Mouse (Mus musculus) embryonic facial prominence, embryonic 12.5 days (tissue): Measurements from ENCODE around the gene Slc24a4. TPM values are rescaled to one million over a fixed set of nuclear protein-coding genes. Genes with fewer than 3 reads are reported as not detected.
"Not testable (repeated sequence)": the region's sequence is repeated elsewhere in the genome, so short reads cannot be mapped to it uniquely, and the experiment has no call there.

Experiments used
- ATAC-seq: fragments of 200-750 bp; cut with Nextera tagmentation; 2 replicates; pipeline ENCODE4 v1.8.0; 2017; ENCODE audit not compliant: insufficient number of reproducible peaks, insufficient read depth, low FRiP score, low TSS enrichment
- H3K27ac ChIP-seq: fragments of 300-500 bp; sonication (generic); 2 replicates; pipeline ENCODE4 v1.5.1; 2016; ENCODE audit warnings: mild to moderate bottlenecking
- H3K27me3 ChIP-seq: fragments of 300-500 bp; sonication (generic); 2 replicates; pipeline ENCODE4 v1.6.1; 2016; ENCODE audit warnings: mild to moderate bottlenecking, moderate library complexity
- H3K36me3 ChIP-seq: fragments of 300-500 bp; sonication (generic); 2 replicates; pipeline ENCODE4 v1.6.1; 2016; ENCODE audit warnings: mild to moderate bottlenecking
- H3K4me1 ChIP-seq: fragments of 300-500 bp; sonication (generic); 2 replicates; pipeline ENCODE4 v1.6.1; 2016
- H3K4me2 ChIP-seq: fragments of 300-500 bp; sonication (generic); replicated peaks from 2 replicates; pipeline ENCODE4 v1.6.1; 2016; ENCODE audit warnings: mild to moderate bottlenecking, moderate library complexity
- H3K4me3 ChIP-seq: fragments of 300-500 bp; sonication (generic); 2 replicates; pipeline ENCODE4 v1.5.1; 2016; ENCODE audit warnings: mild to moderate bottlenecking
- H3K9ac ChIP-seq: fragments of 300-500 bp; sonication (generic); 2 replicates; pipeline ENCODE4 v1.6.1; 2016; ENCODE audit warnings: mild to moderate bottlenecking, moderate library complexity
- H3K9me3 ChIP-seq: fragments of 300-500 bp; sonication (generic); 2 replicates; pipeline ENCODE4 v1.6.1; 2016; ENCODE audit warnings: mild to moderate bottlenecking, moderate library complexity
- WGBS: fragments of 180-500 bp; shearing (Covaris S2); methylation state at CpG from one replicate; pipeline ENCODE4 v1.1.7; 2016; 5-methylcytosine and 5-hydroxymethylcytosine counted together
- polyA plus RNA-seq: library from polyadenylated mRNA; unstranded; fragments of >200 nt; fragmentation: Nextera tagmentation; extraction: Ambion mirVana; gene quantifications from 2 replicates; pipeline ENCODE4 v1.2.1, GENCODE M21; 2016

Slc24a4 gene
- polyA plus RNA-seq, 1 experiment from 2014 or later = 0.75 TPM

DNA sequence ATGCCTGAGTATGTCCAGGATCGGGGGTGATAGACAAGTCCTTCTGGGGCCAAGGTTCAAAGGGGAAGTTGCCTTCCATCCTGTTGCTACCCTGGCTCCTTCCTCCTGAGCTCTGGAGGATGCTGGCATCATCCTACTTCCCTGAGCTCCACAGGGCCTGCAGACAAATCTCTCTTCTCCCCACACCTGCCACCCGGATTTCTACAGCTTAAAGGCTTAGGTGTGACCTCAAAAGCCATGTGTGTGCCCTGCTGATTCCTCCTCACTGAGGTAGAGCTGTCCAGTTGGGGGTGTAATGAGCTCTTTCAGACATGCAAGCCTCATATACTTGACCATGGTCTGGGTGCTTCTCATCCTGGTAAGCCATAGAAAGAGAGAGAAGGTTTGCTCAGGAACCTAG, 82.3 kb downstream of the Slc24a4 start:
- ATAC-seq = no peak
- no peak overlapping the region for H3K27ac ChIP-seq
- no peak overlapping the region for H3K4me3 ChIP-seq
- no peaks in the 10 kb centered on the region for H3K9me3 ChIP-seq
- H3K4me1 ChIP-seq = no peaks in the 10 kb centered on the region
- H3K36me3 ChIP-seq = no peaks in the 10 kb centered on the region
- H3K27me3 ChIP-seq = no peaks in the 10 kb centered on the region
- no peak overlapping the region for H3K9ac ChIP-seq
- whole genome bisulfite sequencing = 72% methylated on average over 2 of the region's 2 CpGs
- no peak overlapping the region for H3K4me2 ChIP-seq

DNA sequence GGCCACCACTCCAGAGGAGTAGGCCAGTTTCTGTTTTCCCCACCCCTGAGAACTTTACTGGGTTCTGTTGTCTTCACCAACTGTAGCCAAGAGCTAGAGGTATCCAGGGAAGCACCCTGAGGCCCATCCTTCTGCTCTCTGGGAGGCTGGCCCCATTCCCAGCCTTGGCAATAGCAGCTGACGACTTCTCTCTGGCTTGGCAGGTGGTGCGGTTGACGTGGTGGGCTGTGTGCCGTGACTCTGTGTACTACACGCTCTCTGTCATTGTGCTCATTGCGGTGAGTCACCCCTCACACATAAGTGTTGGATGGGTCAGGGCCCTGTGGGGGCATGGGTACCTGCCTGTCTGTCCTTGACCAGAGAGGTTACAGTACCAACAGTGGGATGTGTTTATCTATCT, 94.9 kb downstream of the Slc24a4 start:
- ATAC-seq = no peak
- Histone ChIP-seq H3K27me3 (no peaks in the 10 kb centered on the region), H3K4me3 (no peak overlapping the region), H3K4me1 (no peaks in the 10 kb centered on the region), H3K4me2 (no peak overlapping the region), H3K9me3 (no peaks in the 10 kb centered on the region), H3K9ac (no peak overlapping the region), H3K36me3 (no peaks in the 10 kb centered on the region), H3K27ac (no peak overlapping the region)
- WGBS = 91% methylated on average over 6 of the region's 6 CpGs

DNA sequence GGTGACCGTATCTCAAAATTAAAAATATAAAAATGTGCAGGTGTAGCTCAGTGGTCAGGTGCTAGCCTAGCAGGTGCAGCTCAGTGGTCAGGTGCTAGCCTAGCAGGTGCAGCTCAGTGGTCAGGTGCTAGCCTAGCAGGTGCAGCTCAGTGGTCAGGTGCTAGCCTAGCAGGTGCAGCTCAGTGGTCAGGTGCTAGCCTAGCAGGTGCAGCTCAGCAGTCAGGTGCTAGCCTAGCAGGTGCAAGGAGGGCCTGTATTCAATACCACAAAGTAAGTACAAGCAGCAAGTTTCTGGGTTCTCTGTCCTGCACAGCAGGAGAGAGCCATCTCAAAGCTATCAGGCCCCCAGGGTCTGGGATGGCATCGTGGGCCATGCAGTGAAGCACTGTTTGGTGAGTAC, 95.6 kb downstream of the Slc24a4 start:
- WGBS = 75% methylated on average over 2 of the region's 2 CpGs
- ATAC-seq, H3K9ac ChIP-seq, H3K27me3 ChIP-seq, H3K4me2 ChIP-seq, H3K9me3 ChIP-seq, H3K27ac ChIP-seq, H3K36me3 ChIP-seq, H3K4me1 ChIP-seq, H3K4me3 ChIP-seq: not testable (repeated sequence)

- no peak for ATAC-seq
- WGBS = 56% methylated on average over 3 of the region's 3 CpGs
- H3K4me3 ChIP-seq = no peak overlapping the region
These were observed 96.6 kb downstream of the Slc24a4 start for GRCm38 (mm10) chr12:102225165-102225564.

GRCm38 (mm10) chr12:102235551-102235950, 107.0 kb downstream of the Slc24a4 start:
- Histone ChIP-seq H3K4me1 (no peaks in the 10 kb centered on the region), H3K27me3 (no peaks in the 10 kb centered on the region), H3K4me3 (no peak overlapping the region), H3K9ac (no peak overlapping the region), H3K36me3 (no peaks in the 10 kb centered on the region), H3K27ac (no peak overlapping the region), H3K4me2 (no peak overlapping the region), H3K9me3 (no peaks in the 10 kb centered on the region)
- 75% methylated on average over 3 of the region's 3 CpGs for WGBS
- no peak for ATAC-seq

More at GRCm38 (mm10) chr12:102225165-102225564, 96.6 kb downstream of the Slc24a4 start:
- Histone ChIP-seq H3K27me3 (no peaks in the 10 kb centered on the region), H3K9me3 (no peaks in the 10 kb centered on the region), H3K9ac (no peak overlapping the region), H3K4me2 (no peak overlapping the region), H3K27ac (no peak overlapping the region), H3K4me1 (no peaks in the 10 kb centered on the region), H3K36me3 (no peaks in the 10 kb centered on the region)

DNA sequence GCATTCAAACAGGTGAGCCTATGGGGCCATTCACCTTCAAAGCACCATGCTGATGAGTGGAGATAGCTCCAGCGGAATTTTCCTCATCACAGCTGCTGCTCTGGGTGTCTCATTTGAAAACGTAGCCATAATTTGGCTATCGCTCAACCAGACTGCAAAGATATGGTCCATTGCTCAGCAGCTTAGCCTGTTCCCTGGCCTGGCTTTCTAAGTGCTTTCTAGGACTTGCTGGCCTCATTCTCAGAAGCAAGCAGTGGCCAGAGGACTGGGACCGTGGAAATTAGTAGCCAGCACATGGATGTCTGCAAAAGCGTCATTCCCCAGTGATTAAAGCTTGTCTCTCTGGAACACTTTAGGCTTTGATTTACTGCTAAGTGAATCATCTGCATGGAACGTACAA, 107.8 kb downstream of the Slc24a4 start:
- Histone ChIP-seq H3K4me1 (no peaks in the 10 kb centered on the region), H3K4me3 (no peak overlapping the region), H3K27ac (no peak overlapping the region), H3K9me3 (no peaks in the 10 kb centered on the region), H3K4me2 (no peak overlapping the region), H3K27me3 (no peaks in the 10 kb centered on the region), H3K36me3 (no peaks in the 10 kb centered on the region), H3K9ac (no peak overlapping the region)
- no peak for ATAC-seq
- 91% methylated on average over 6 of the region's 6 CpGs for WGBS

- Histone ChIP-seq H3K4me3 (no peak overlapping the region), H3K27me3 (no peaks in the 10 kb centered on the region), H3K27ac (no peak overlapping the region), H3K4me2 (no peak overlapping the region), H3K36me3 (no peaks in the 10 kb centered on the region), H3K9me3 (no peaks in the 10 kb centered on the region), H3K9ac (no peak overlapping the region), H3K4me1 (peaks cover 3% of the 10 kb centered on the region; the same call in 1 of the 2 replicates)
- WGBS = 58% methylated on average over 6 of the region's 6 CpGs
- ATAC-seq = no peak
These were observed 113.7 kb downstream of the Slc24a4 start for GRCm38 (mm10) chr12:102242076-102242722.

GRCm38 (mm10) chr12:102243915-102244314, 115.4 kb downstream of the Slc24a4 start:
- Histone ChIP-seq H3K27ac (no peak overlapping the region), H3K4me1 (peaks cover 3% of the 10 kb centered on the region; the same call in 1 of the 2 replicates), H3K9me3 (no peaks in the 10 kb centered on the region), H3K4me3 (no peak overlapping the region), H3K4me2 (no peak overlapping the region), H3K36me3 (no peaks in the 10 kb centered on the region), H3K9ac (no peak overlapping the region), H3K27me3 (no peaks in the 10 kb centered on the region)
- ATAC-seq = 0 out of 2 replicates have a peak, but pooled peaks have one; percentile 29
- WGBS = 50% methylated on average over 1 of the region's 1 CpGs

- H3K27ac ChIP-seq = no peak overlapping the region
- H3K4me2 ChIP-seq = no peak overlapping the region
- H3K36me3 ChIP-seq = no peaks in the 10 kb centered on the region
- H3K4me3 ChIP-seq = no peak overlapping the region
- H3K27me3 ChIP-seq = no peaks in the 10 kb centered on the region
- H3K9me3 ChIP-seq = no peaks in the 10 kb centered on the region
- ATAC-seq = no peak
- 90% methylated on average over 5 of the region's 5 CpGs for WGBS
- no peak overlapping the region for H3K9ac ChIP-seq
- H3K4me1 ChIP-seq = peaks cover 3% of the 10 kb centered on the region; the same call in 1 of the 2 replicates
These were observed 117.7 kb downstream of the Slc24a4 start for GRCm38 (mm10) chr12:102246226-102246625.

GRCm38 (mm10) chr12:102248104-102248503, 119.6 kb downstream of the Slc24a4 start:
- peaks cover 3% of the 10 kb centered on the region; the same call in 1 of the 2 replicates for H3K4me1 ChIP-seq
- H3K9me3 ChIP-seq = no peaks in the 10 kb centered on the region
- no peak overlapping the region for H3K27ac ChIP-seq
- H3K4me2 ChIP-seq = no peak overlapping the region
- no peak overlapping the region for H3K9ac ChIP-seq
- no peaks in the 10 kb centered on the region for H3K36me3 ChIP-seq
- H3K27me3 ChIP-seq = no peaks in the 10 kb centered on the region
- WGBS = 87% methylated on average over 6 of the region's 6 CpGs
- no peak for ATAC-seq
- H3K4me3 ChIP-seq = no peak overlapping the region

DNA sequence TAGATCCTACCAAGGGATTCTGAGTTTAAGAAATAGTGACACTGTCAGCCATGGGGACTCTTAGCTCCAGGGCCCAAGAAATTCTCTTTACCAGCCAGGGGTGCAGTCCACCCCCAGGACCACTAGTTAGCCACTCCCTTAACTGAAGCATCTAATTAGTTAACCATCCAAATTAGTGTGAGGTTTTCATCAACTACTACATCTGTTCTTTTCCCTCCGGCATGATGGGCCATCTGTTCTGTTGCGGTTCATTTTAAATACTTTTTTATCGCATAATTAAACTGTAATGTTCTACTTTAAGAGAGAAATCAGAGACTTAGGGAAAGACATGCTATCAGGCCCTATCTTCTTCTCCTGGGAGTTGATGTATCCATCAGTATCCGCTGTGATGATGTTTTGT, 121.8 kb downstream of the Slc24a4 start:
- no peak overlapping the region for H3K9ac ChIP-seq
- no peaks in the 10 kb centered on the region for H3K4me1 ChIP-seq
- H3K27ac ChIP-seq = no peak overlapping the region
- WGBS = 83% methylated on average over 4 of the region's 4 CpGs
- H3K4me3 ChIP-seq = no peak overlapping the region
- H3K27me3 ChIP-seq = no peaks in the 10 kb centered on the region
- H3K4me2 ChIP-seq = no peak overlapping the region
- ATAC-seq = no peak
- H3K9me3 ChIP-seq = no peaks in the 10 kb centered on the region
- no peaks in the 10 kb centered on the region for H3K36me3 ChIP-seq

DNA sequence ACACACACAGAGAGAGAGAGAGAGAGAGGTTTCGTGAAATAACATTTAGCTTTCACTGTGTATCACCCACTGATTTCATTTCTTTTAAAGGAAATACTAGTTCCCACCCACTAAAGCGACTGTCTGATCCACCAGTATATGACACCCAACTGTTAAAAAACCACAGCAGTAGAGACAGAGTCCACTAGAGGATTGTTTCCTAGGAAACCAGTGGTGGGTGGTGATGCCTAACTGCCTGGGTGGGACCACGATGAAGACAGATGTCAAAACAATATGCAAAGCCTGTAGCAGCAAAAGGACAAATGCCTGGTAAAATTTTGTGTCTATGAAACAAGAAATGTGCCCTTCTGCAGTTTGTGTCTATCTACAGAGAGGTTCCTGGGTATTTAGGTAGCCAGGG, 122.5 kb downstream of the Slc24a4 start:
- H3K4me2 ChIP-seq = no peak overlapping the region
- H3K9ac ChIP-seq = no peak overlapping the region
- H3K4me3 ChIP-seq = no peak overlapping the region
- H3K27me3 ChIP-seq = no peaks in the 10 kb centered on the region
- 76% methylated on average over 3 of the region's 3 CpGs for WGBS
- no peaks in the 10 kb centered on the region for H3K9me3 ChIP-seq
- no peaks in the 10 kb centered on the region for H3K4me1 ChIP-seq
- no peak for ATAC-seq
- no peaks in the 10 kb centered on the region for H3K36me3 ChIP-seq
- H3K27ac ChIP-seq = no peak overlapping the region
